Mouse (Mus musculus) CH12.LX (cell line): ENCODE data around the gene Scfd2. TPM values are rescaled to one million over a fixed set of nuclear protein-coding genes. Genes with fewer than 3 reads are reported as not detected.

Experiments
- DNase-seq: peaks from one replicate; pipeline ENCODE4 v3.0.0-alpha.2; 2013; ENCODE audit errors: extremely low read depth
- H3K27ac ChIP-seq: 2 replicates; pipeline ENCODE4 v1.5.1; 2012; ENCODE audit warnings: low read depth, mild to moderate bottlenecking, control low read depth, moderate library complexity; ENCODE audit not compliant: insufficient read depth
- H3K27me3 ChIP-seq: replicated peaks from 2 replicates; pipeline ENCODE3; 2012; ENCODE audit warnings: inconsistent platforms
- H3K36me3 ChIP-seq, 2 experiments: replicated peaks in 1 of 2; 2 replicates each; pipeline versions ENCODE3 to v1.6.1; 2012; ENCODE audit warnings: inconsistent platforms in 1 of 2, low read length in 1 of 2, mild to moderate bottlenecking in 1 of 2, mixed read lengths in 1 of 2, moderate library complexity in 1 of 2; ENCODE audit not compliant: control insufficient read depth in 1 of 2, insufficient read depth in 1 of 2
- H3K4me1 ChIP-seq, 2 experiments: 2 replicates each; pipeline ENCODE4 v1.6.1; 2012; ENCODE audit warnings: inconsistent platforms in 1 of 2, moderate library complexity in 1 of 2; ENCODE audit not compliant: insufficient read depth in 2 of 2, control insufficient read depth in 1 of 2
- H3K4me2 ChIP-seq: 2 replicates; pipeline ENCODE4 v1.6.1; 2012; ENCODE audit warnings: low read depth, mild to moderate bottlenecking, control low read depth; ENCODE audit not compliant: poor library complexity, insufficient read depth, severe bottlenecking
- H3K4me3 ChIP-seq, 3 experiments: fragments of 150-350 bp in 1 of 3; sonication (generic) in 1 of 3; replicated peaks in 1 of 3; 2 replicates each; pipeline versions ENCODE3 to v1.5.1; 2011 to 2012; ENCODE audit warnings: low read depth in 2 of 3, low read length in 2 of 3, mild to moderate bottlenecking in 2 of 3, moderate library complexity in 2 of 3, control low read depth in 1 of 3, improper control_type of control experiment in 1 of 3, inconsistent platforms in 1 of 3, mixed read lengths in 1 of 3; ENCODE audit not compliant: poor library complexity in 1 of 3
- H3K79me2 ChIP-seq: replicated peaks from 2 replicates; pipeline ENCODE4 v1.6.1; 2012; ENCODE audit warnings: mild to moderate bottlenecking, moderate library complexity; ENCODE audit not compliant: control insufficient read depth, poor library complexity, insufficient read depth, severe bottlenecking; ENCODE audit errors: extremely low read depth
- H3K9ac ChIP-seq: 2 replicates; pipeline ENCODE4 v1.6.1; 2012; ENCODE audit warnings: low read depth, mild to moderate bottlenecking, control low read depth, moderate library complexity; ENCODE audit not compliant: insufficient read depth
- H3K9me3 ChIP-seq: replicated peaks from 2 replicates; pipeline ENCODE3; 2012; ENCODE audit warnings: low read length, inconsistent platforms, mixed read lengths
- BHLHE40 ChIP-seq: IDR thresholded peaks from 2 replicates; pipeline ENCODE4 v1.6.1; 2011; ENCODE audit warnings: mild to moderate bottlenecking, low read depth, low read length, improper control_type of control experiment
- CTCF ChIP-seq, 2 experiments: IDR thresholded peaks in 1 of 2; conservative IDR thresholded peaks in 1 of 2; 2 replicates each; pipeline ENCODE4 v1.5.1; 2011 to 2012; ENCODE audit warnings: low read depth in 2 of 2, low read length in 2 of 2, improper control_type of control experiment in 1 of 2, inconsistent platforms in 1 of 2, mild to moderate bottlenecking in 1 of 2, moderate library complexity in 1 of 2
- ETS1 ChIP-seq: conservative IDR thresholded peaks from 2 replicates; pipeline ENCODE4 v1.6.1; 2012; ENCODE audit warnings: low read depth, mild to moderate bottlenecking, inconsistent platforms, low read length, improper control_type of control experiment, moderate library complexity
- HCFC1 ChIP-seq: IDR thresholded peaks from 2 replicates; pipeline ENCODE4 v1.6.1; 2012; ENCODE audit warnings: low read depth, mild to moderate bottlenecking, inconsistent platforms, low read length, improper control_type of control experiment
- IRF4 ChIP-seq: IDR thresholded peaks from 2 replicates; pipeline ENCODE4 v1.6.1; 2014; ENCODE audit warnings: low read depth, mild to moderate bottlenecking, inconsistent platforms, low read length, improper control_type of control experiment
- JUN ChIP-seq: IDR thresholded peaks from 2 replicates; pipeline ENCODE4 v1.6.1; 2011; ENCODE audit warnings: low read depth, mild to moderate bottlenecking, low read length, improper control_type of control experiment, moderate library complexity; ENCODE audit not compliant: insufficient read depth
- JUND ChIP-seq: conservative IDR thresholded peaks from 2 replicates; pipeline ENCODE4 v1.6.1; 2011; ENCODE audit warnings: low read depth, low read length, improper control_type of control experiment
- MAX ChIP-seq: IDR thresholded peaks from 2 replicates; pipeline ENCODE4 v1.6.1; 2011; ENCODE audit warnings: low read length, improper control_type of control experiment
- NRF1 ChIP-seq: IDR thresholded peaks from 2 replicates; pipeline ENCODE4 v1.6.1; 2014; ENCODE audit warnings: low read depth, mild to moderate bottlenecking, inconsistent platforms, low read length, improper control_type of control experiment, moderate library complexity
- RAD21 ChIP-seq: IDR thresholded peaks from 2 replicates; pipeline ENCODE4 v1.6.1; 2011; ENCODE audit warnings: low read depth, mild to moderate bottlenecking, low read length, improper control_type of control experiment, moderate library complexity
- RCOR1 ChIP-seq: conservative IDR thresholded peaks from 2 replicates; pipeline ENCODE4 v1.6.1; 2012; ENCODE audit warnings: low read depth, mild to moderate bottlenecking, inconsistent platforms, low read length, improper control_type of control experiment
- SIN3A ChIP-seq: IDR thresholded peaks from 2 replicates; pipeline ENCODE4 v1.6.1; 2012; ENCODE audit warnings: low read length, improper control_type of control experiment, inconsistent platforms
- TBP ChIP-seq: conservative IDR thresholded peaks from 2 replicates; pipeline ENCODE4 v1.6.1; 2011; ENCODE audit warnings: low read depth, low read length, improper control_type of control experiment
- USF2 ChIP-seq: conservative IDR thresholded peaks from 2 replicates; pipeline ENCODE4 v1.6.1; 2011; ENCODE audit warnings: low read depth, low read length, improper control_type of control experiment
- ZC3H11A ChIP-seq: IDR thresholded peaks from 2 replicates; pipeline ENCODE4 v1.6.1; 2012; ENCODE audit warnings: low read depth, mild to moderate bottlenecking, inconsistent platforms, low read length, improper control_type of control experiment
- ZKSCAN1 ChIP-seq: IDR thresholded peaks from 2 replicates; pipeline ENCODE4 v1.6.1; 2012; ENCODE audit warnings: low read depth, inconsistent platforms, low read length, improper control_type of control experiment, borderline replicate concordance
- dilution Hi-C: fragments of 300-500 bp; cut with MboI; formaldehyde crosslinking; loops from 2 replicates; pipeline ENCODE4 v1.14.3; 2020; ENCODE audit warnings: low sequenced_read_pairs; ENCODE audit not compliant: extremely low pct_unique_long_range_greater_than_20kb, extremely low pct_ligation_motif_present
- in situ Hi-C: fragments of 300-500 bp; cut with MboI; formaldehyde crosslinking; loops from 3 replicates; pipeline ENCODE4 v1.14.3; 2019; ENCODE audit warnings: low sequenced_read_pairs, low pct_ligation_motif_present, low pct_unique_long_range_greater_than_20kb, mixed read lengths
- polyA plus RNA-seq: library from polyadenylated mRNA; unstranded; fragments of >175 nt; gene quantifications from 2 replicates; pipeline ENCODE4 v1.2.1, GENCODE M21; 2012; ENCODE audit warnings: low read depth; ENCODE audit not compliant: insufficient read length
- total RNA-seq, 2 experiments: library from RNA; depleted of rRNA; stranded (reverse); fragments of 300-350 nt in 1 of 2; fragments of >200 nt in 1 of 2; gene quantifications; 2 replicates each; pipeline ENCODE4 v1.2.3; 2012 to 2014

The Scfd2 gene
- total and polyA plus RNA-seq, 3 experiments: 13.2 to 18.0 (median 14.4) TPM

DNA sequence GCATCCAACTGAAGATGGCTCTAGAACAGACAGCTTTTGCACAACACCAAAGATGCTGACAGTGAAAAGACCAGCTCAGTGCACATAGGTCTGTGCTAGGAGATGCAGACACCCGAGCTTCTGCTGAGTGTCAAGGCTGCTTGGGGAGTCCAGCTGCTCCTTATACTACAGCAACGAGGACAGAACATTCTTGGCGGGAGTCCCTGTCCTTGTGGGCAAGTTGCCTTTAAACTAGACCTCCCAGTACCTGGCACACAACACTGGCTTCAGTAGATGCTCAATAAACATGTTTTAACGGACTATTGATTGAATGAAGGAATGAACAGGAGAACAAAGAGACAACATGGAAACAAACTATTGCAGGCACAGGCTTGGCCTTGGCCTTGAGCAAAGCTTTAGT, 226.8 kb downstream of the Scfd2 start:
- no peak for TF ChIP-seq HCFC1
- no peak for TF ChIP-seq CTCF (conservative IDR thresholded peaks at IDR 0.05 in 1 of 2, IDR thresholded peaks at IDR 0.05 in 1 of 2; ENCODE audit: low read depth in 2 of 2, low read length in 2 of 2)
- TF ChIP-seq TBP: no peak
- no peak for TF ChIP-seq RAD21
- TF ChIP-seq RCOR1: no peak
- no peak for TF ChIP-seq NRF1
- TF ChIP-seq BHLHE40: no peak
- TF ChIP-seq ZKSCAN1: no peak
- no peak for TF ChIP-seq ETS1
- no peak for TF ChIP-seq SIN3A
- TF ChIP-seq IRF4: no peak
- no peak for TF ChIP-seq JUND
- no peak for TF ChIP-seq MAX
- TF ChIP-seq USF2: no peak
- in situ Hi-C loops: loop anchor here (25.0 kb wide), 1 partner anchor 633 kb away; no protein-coding TSS in a partner anchor
- Histone ChIP-seq H3K9ac (no peak overlapping the region), H3K36me3 (no peaks in the 10 kb centered on the region), H3K4me1 (peaks cover 3 to 11% of the 10 kb centered on the region in 2 experiments; a peak in 2 of 4 replicates), H3K79me2 (no peaks in the 10 kb centered on the region), H3K9me3 (no peaks in the 10 kb centered on the region), H3K4me3 (no peak overlapping the region), H3K27ac (no peak overlapping the region), H3K4me2 (no peak overlapping the region), H3K27me3 (no peaks in the 10 kb centered on the region)
- dilution Hi-C loops: no loop called here
- DNase-seq: no peak

DNA sequence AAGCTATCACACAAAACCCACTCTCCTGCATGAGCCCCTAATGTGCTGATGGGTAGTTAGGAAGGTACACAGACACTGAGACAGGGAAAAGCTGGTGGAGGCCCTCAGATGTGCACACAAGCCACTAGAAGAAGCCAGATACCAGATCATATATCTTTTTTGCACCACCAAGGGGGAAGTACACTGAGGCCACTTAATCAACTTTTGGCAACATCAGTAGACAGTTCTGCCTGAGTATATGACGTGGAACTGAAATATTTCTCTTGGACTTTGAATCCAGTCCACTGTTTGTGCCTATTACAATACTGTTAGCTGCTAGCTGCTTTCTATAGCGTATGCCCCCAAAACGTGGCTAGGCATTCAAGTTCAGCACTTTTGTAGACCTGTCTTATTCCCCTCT, 229.2 kb downstream of the Scfd2 start:
- dilution Hi-C loops: no loop called here
- no peak overlapping the region for H3K9ac ChIP-seq
- TF ChIP-seq JUN (no peak), SIN3A (no peak), ZC3H11A (no peak), USF2 (no peak)
- TF ChIP-seq, all 38 proteins: peak for 0
- no peak overlapping the region for H3K4me2 ChIP-seq
- peaks cover 3 to 16% of the 10 kb centered on the region in 2 experiments; a peak in 2 of 4 replicates for H3K4me1 ChIP-seq
- H3K36me3 ChIP-seq: no peaks in the 10 kb centered on the region
- in situ Hi-C loops: loop anchor here (25.0 kb wide), 1 partner anchor 635 kb away; no protein-coding TSS in a partner anchor
- no peak overlapping the region for H3K27ac ChIP-seq
- no peaks in the 10 kb centered on the region for H3K27me3 ChIP-seq
- no peak overlapping the region for H3K4me3 ChIP-seq
- no peak for DNase-seq
- no peaks in the 10 kb centered on the region for H3K79me2 ChIP-seq
- no peaks in the 10 kb centered on the region for H3K9me3 ChIP-seq
